Mouse (Mus musculus): ENCODE measurements at regions not wholly inside any gene's neighbourhood (a gene's known extent, or its start where the extent isn't known, plus 50 kb on each side); places are given as distances from the start of the nearest gene placed in this dataset.

DNA sequence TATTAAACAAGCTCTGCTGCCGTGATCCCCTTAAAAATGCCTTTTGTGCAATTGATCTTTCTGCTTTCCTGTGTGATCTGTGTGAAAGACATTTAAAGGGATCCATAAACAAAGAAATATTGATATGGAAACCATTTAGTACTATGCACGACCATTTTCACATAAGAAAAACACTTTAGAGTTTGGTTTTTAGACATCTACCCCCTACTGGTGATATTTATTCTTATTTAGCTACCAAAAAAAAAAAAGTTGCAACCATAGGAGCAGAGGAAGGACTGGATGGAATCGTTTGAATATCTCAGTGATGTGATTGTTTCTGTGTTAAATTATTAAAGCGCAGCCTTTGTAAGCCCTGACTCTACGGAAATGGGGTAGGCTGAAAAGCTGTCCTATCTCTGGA is 101.4 kb upstream of the Tbca start:
- ChIA-PET POLR2A (no interaction called here), CTCF (interaction anchor here in 1 of 4 experiments (0.6 to 0.7 kb wide), 2 partner anchors 408 to 910 kb away, joined by 3 read pairs; no protein-coding TSS in a partner anchor)

DNA sequence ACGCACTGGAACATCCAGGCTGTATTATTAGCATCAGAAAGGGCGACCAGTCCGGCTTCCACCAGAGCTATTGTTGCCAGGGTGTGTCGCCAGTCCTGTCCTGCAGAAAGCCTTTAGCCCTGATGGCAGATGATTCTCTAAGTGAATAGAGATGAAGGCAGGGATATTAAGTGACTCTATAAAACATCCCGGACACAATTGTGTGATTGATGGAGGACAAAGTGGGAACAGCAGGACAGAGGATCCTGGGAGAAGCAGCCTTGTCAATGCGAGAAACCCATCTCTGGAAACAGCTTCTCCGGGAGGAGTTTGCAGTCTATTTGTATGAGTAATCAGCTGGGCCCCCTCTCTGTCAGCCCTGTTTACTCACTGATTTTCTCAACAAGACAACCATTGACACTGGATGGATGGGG is 82.1 kb upstream of the Tbca start:
- ChIA-PET POLR2A (interaction anchor here in 3 of 4 experiments (0.6 to 1.8 kb wide), 7 partner anchors 9 to 253 kb away, joined by 3 to 7 read pairs (median 3); partner anchors contain the start of gene Tbca (in 1 of the 3)), CTCF (interaction anchor here in 1 of 4 experiments (0.6 kb wide), 1 partner anchor 58 kb away, joined by 3 read pairs; no protein-coding TSS in a partner anchor)

- ChIA-PET CTCF (interaction anchor here in 2 of 4 experiments (0.6 to 1.2 kb wide), 3 partner anchors 86 to 99 kb away, joined by 3 to 7 read pairs (median 4); no protein-coding TSS in a partner anchor), POLR2A (interaction anchor here in 3 of 4 experiments (0.7 to 1.8 kb wide), 10 partner anchors 8 to 339 kb away, joined by 3 to 7 read pairs (median 3); partner anchors contain the start of gene Tbca (in 1 of the 3))
Observed at GRCm38 (mm10) chr13:94707371-94708280, 81.1 kb upstream of the Tbca start.

- ChIA-PET POLR2A (interaction anchor here in 2 of 4 experiments (0.6 to 0.7 kb wide), 4 partner anchors 12 to 166 kb away, joined by 3 to 5 read pairs (median 4); partner anchors contain the start of gene Otp (in 1 of the 2)), CTCF (interaction anchor here in 2 of 4 experiments (0.7 to 1.2 kb wide), 2 partner anchors 100 to 125 kb away, joined by 3 to 6 read pairs; no protein-coding TSS in a partner anchor)
Observed at GRCm38 (mm10) chr13:94708786-94709185, 79.9 kb upstream of the Tbca start.

DNA sequence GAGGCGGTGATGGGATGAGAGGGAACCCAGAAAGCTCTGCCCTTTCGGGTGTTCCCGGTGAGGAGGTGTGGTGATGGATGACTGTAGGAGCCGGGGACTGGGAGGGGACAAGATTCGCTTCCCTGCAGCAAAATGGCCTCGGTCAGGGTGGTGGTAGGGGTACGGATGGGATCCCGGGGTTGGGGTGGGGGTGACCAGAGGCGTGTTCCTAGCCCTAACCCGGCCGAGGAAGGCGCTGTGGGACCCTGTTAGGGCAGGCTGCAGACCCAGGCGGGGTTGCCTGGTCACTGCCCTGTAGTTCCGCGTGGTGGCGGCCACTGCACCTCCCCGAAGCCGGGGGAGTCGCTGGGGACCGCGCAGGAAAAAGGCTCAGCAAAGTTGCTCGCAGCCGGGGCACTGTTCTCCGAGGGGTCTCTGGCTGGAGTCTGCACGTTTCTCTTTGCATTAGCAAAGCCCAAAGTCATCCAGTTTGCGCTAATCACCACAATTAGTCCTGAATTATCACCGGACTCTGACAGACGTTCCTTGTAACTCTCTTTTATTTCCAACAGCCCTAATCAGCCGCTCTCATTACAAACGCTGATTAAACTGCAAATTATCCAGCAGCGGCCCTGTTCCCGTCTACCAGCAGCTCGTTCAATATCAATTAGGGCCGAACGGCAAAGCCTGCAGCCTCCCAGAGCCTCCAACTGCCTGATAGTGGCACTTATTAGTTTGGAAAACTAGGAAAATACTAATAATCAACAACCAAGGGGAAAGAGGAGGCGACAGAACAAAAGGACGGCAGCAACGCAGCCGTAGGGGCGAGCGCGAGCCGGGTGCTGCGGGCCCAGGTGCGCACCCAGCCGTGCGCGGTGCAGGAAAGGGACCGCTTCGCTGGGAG is 78.8 kb upstream of the Tbca start:
- ChIA-PET POLR2A (interaction anchor here in 3 of 4 experiments (1.0 to 1.2 kb wide), 4 partner anchors 9 to 93 kb away, joined by 3 to 4 read pairs (median 3); no protein-coding TSS in a partner anchor), CTCF (interaction anchor here in 1 of 4 experiments (0.7 kb wide), 1 partner anchor 485 kb away, joined by 4 read pairs; no protein-coding TSS in a partner anchor)

GRCm38 (mm10) chr13:94710574-94711172 is 78.0 kb upstream of the Tbca start:
- ChIA-PET POLR2A (interaction anchor here in 3 of 4 experiments (1.0 to 1.2 kb wide), 3 partner anchors 10 to 94 kb away, joined by 3 to 4 read pairs (median 3); no protein-coding TSS in a partner anchor), CTCF (no interaction called here)

GRCm38 (mm10) chr13:94713451-94713850 is 75.3 kb upstream of the Tbca start:
- ChIA-PET POLR2A (interaction anchor here in 2 of 4 experiments (0.7 to 1.3 kb wide), 2 partner anchors 76 to 170 kb away, joined by 3 read pairs; no protein-coding TSS in a partner anchor), CTCF (no interaction called here)

GRCm38 (mm10) chr13:94721625-94722024 is 67.1 kb upstream of the Tbca start:
- ChIA-PET CTCF (no interaction called here), POLR2A (no interaction called here)
